Mouse (Mus musculus): ENCODE results near the gene Plekha3. TPM values are rescaled to one million over a fixed set of nuclear protein-coding genes. Genes with fewer than 3 reads are reported as not detected.

Gene Plekha3
- polyA plus RNA-seq (2014; fragmentation: Nextera tagmentation; extraction: Ambion mirVana), result 5.6 and 5.7 TPM in 2 replicates

GRCm38 (mm10) chr2:76674725-76675427 lies at the start of gene Plekha3:
TSS of gene Plekha3 (plus strand) at chr2:76675281.
- DNase-seq (ENCODE audit: low spot score), result peak; percentile 82
- peak within 1 kb of the TSS; percentile 71 for H3K4me2 ChIP-seq (ENCODE audit: low read length)
- H3K9me3 ChIP-seq (replicated peaks; ENCODE audit: control insufficient read depth, low read length), result no peaks in the 10 kb centered on the region
- ATAC-seq, result peak; percentile 71
- peaks cover 18% of the 10 kb centered on the region for H3K4me1 ChIP-seq (ENCODE audit: control insufficient read depth, insufficient read depth, low read length)
- peaks cover 3% of the 10 kb centered on the region; the same call in 1 of the 2 replicates for H3K36me3 ChIP-seq (ENCODE audit: control insufficient read depth, insufficient read depth, low read length)
- 5% methylated on average over 38 of the region's 52 CpGs for WGBS
- no peaks in the 10 kb centered on the region for H3K27me3 ChIP-seq (replicated peaks; ENCODE audit: control insufficient read depth, insufficient read depth, low read length)
- H3K9ac ChIP-seq (ENCODE audit: low read length), result peak within 1 kb of the TSS; percentile 91
- H3K27ac ChIP-seq (ENCODE audit: low read depth, low read length), result peak within 1 kb of the TSS; percentile 74; the same call in 1 of the 2 replicates
- H3K4me3 ChIP-seq (ENCODE audit: low read depth, low read length), result peak within 1 kb of the TSS; percentile 87

GRCm38 (mm10) chr2:76630293-76630692 lies 44.8 kb upstream of the Plekha3 start:
- 98% methylated on average over 12 of the region's 12 CpGs for WGBS
- no peaks in the 10 kb centered on the region for H3K4me1 ChIP-seq (ENCODE audit: control insufficient read depth, insufficient read depth, low read length)

GRCm38 (mm10) chr2:76631600-76631999 lies 43.5 kb upstream of the Plekha3 start:
- WGBS, result 63% methylated on average over 4 of the region's 4 CpGs
- Histone ChIP-seq H3K4me1 (ENCODE audit: control insufficient read depth, insufficient read depth, low read length) (no peaks in the 10 kb centered on the region), H3K9me3 (replicated peaks; ENCODE audit: control insufficient read depth, low read length) (no peaks in the 10 kb centered on the region), H3K4me2 (ENCODE audit: low read length) (no peak overlapping the region), H3K36me3 (ENCODE audit: control insufficient read depth, insufficient read depth, low read length) (peaks cover 76% of the 10 kb centered on the region), H3K27me3 (replicated peaks; ENCODE audit: control insufficient read depth, insufficient read depth, low read length) (no peaks in the 10 kb centered on the region), H3K27ac (ENCODE audit: low read depth, low read length) (no peak overlapping the region), H3K4me3 (ENCODE audit: low read depth, low read length) (no peak overlapping the region), H3K9ac (ENCODE audit: low read length) (no peak overlapping the region)
- ATAC-seq (no peak), DNase-seq (ENCODE audit: low spot score) (no peak)

More at GRCm38 (mm10) chr2:76630293-76630692, 44.8 kb upstream of the Plekha3 start:
- Histone ChIP-seq H3K36me3 (ENCODE audit: control insufficient read depth, insufficient read depth, low read length) (peaks cover 72% of the 10 kb centered on the region), H3K9ac (ENCODE audit: low read length) (no peak overlapping the region), H3K9me3 (replicated peaks; ENCODE audit: control insufficient read depth, low read length) (no peaks in the 10 kb centered on the region), H3K4me2 (ENCODE audit: low read length) (no peak overlapping the region), H3K27ac (ENCODE audit: low read depth, low read length) (no peak overlapping the region), H3K27me3 (replicated peaks; ENCODE audit: control insufficient read depth, insufficient read depth, low read length) (no peaks in the 10 kb centered on the region), H3K4me3 (ENCODE audit: low read depth, low read length) (no peak overlapping the region)
- no peak for ATAC-seq
- DNase-seq (ENCODE audit: low spot score), result no peak

DNA sequence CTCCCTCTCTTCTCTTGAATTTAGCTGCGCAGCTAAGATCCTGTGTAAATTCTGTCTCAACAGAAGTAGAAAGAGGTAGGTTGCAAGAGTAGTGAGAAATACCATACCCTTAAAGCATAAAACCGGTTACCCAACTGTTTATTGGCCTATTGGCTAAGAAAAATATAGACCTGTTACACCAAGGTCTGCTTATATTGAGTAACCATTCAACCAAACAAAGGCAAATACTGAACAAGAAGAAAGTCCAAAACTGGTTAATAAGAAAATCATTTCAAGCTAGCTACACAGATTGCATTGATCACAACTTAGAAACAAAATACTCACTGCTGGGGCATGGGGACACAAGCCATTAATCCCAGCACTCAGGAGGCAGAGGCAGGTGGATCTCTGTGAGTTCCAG lies 35.4 kb upstream of the Plekha3 start:
- H3K4me2 ChIP-seq (ENCODE audit: low read length), result no peak overlapping the region
- WGBS, result 95% methylated on average over 2 of the region's 2 CpGs
- H3K4me1 ChIP-seq (ENCODE audit: control insufficient read depth, insufficient read depth, low read length), result no peaks in the 10 kb centered on the region
- no peaks in the 10 kb centered on the region for H3K9me3 ChIP-seq (replicated peaks; ENCODE audit: control insufficient read depth, low read length)
- H3K36me3 ChIP-seq (ENCODE audit: control insufficient read depth, insufficient read depth, low read length), result peaks cover 74% of the 10 kb centered on the region
- H3K4me3 ChIP-seq (ENCODE audit: low read depth, low read length), result no peak overlapping the region
- no peak overlapping the region for H3K27ac ChIP-seq (ENCODE audit: low read depth, low read length)
- DNase-seq (ENCODE audit: low spot score) (no peak), ATAC-seq (no peak)
- H3K27me3 ChIP-seq (replicated peaks; ENCODE audit: control insufficient read depth, insufficient read depth, low read length), result no peaks in the 10 kb centered on the region
- no peak overlapping the region for H3K9ac ChIP-seq (ENCODE audit: low read length)

DNA sequence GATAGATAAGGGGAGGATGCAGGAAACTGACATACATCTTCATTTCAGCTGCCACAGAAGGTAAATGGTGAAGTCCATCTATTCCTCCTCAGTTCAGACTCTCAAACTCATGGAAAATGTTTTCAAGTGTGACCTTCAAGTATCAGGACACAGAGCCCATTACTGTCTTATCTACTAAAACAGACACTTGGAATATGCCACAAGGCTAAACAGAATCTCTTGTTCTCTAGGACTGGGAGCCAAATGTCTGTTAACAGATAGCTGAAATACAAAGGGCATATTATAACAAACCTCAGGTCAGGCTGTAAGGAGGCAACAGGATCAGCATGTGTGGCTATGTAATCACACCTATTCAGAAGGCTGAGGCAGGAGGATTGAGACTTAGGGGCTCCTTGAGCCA lies 31.3 kb upstream of the Plekha3 start:
- Histone ChIP-seq H3K27ac (ENCODE audit: low read depth, low read length) (no peak overlapping the region), H3K36me3 (ENCODE audit: control insufficient read depth, insufficient read depth, low read length) (peaks cover 45% of the 10 kb centered on the region), H3K4me3 (ENCODE audit: low read depth, low read length) (no peak overlapping the region), H3K9me3 (replicated peaks; ENCODE audit: control insufficient read depth, low read length) (no peaks in the 10 kb centered on the region), H3K4me1 (ENCODE audit: control insufficient read depth, insufficient read depth, low read length) (peaks cover 10% of the 10 kb centered on the region), H3K4me2 (ENCODE audit: low read length) (no peak overlapping the region), H3K27me3 (replicated peaks; ENCODE audit: control insufficient read depth, insufficient read depth, low read length) (no peaks in the 10 kb centered on the region), H3K9ac (ENCODE audit: low read length) (no peak overlapping the region)
- ATAC-seq (no peak), DNase-seq (ENCODE audit: low spot score) (no peak)

DNA sequence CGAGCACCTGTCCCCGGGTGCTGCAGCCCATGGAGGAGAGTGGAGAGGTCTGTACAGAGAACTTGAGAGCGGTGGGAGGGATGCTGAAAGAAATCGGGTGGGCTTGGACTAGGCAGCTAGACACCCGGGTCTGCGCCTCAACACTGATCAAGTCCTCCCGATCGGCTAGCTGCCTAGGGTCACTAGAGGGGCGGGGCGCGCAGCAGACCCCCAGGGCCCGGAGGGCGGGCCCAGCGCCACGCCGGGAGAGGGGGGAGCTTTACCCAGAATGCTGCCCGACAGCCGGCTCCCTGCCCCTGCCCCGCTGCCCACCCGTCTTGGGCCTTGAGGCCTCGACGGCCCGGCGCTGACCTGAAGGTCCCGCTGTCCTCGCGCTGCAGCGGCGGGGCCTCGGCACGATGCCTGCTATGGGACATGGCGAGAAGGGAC lies 27.6 kb upstream of the Plekha3 start:
- Histone ChIP-seq H3K27ac (ENCODE audit: low read depth, low read length) (peak overlapping the region; percentile 90), H3K4me1 (ENCODE audit: control insufficient read depth, insufficient read depth, low read length) (peaks cover 11% of the 10 kb centered on the region), H3K9ac (ENCODE audit: low read length) (peak overlapping the region; percentile 85), H3K36me3 (ENCODE audit: control insufficient read depth, insufficient read depth, low read length) (peaks cover 12% of the 10 kb centered on the region), H3K4me3 (ENCODE audit: low read depth, low read length) (peak overlapping the region; percentile 80), H3K9me3 (replicated peaks; ENCODE audit: control insufficient read depth, low read length) (no peaks in the 10 kb centered on the region), H3K27me3 (replicated peaks; ENCODE audit: control insufficient read depth, insufficient read depth, low read length) (no peaks in the 10 kb centered on the region), H3K4me2 (ENCODE audit: low read length) (peak overlapping the region; percentile 50)
- ATAC-seq (peak; percentile 67), DNase-seq (ENCODE audit: low spot score) (peak; percentile 68)
- under 1% methylated on average over 31 of the region's 32 CpGs for WGBS

GRCm38 (mm10) chr2:76647883-76648570 lies 27.1 kb upstream of the Plekha3 start, which contains the start of the genes Prkra and Pjvk:
TSS of gene Prkra (minus strand) at chr2:76648015.
TSS of gene Pjvk (plus strand) at chr2:76648476.
- Histone ChIP-seq H3K27ac (ENCODE audit: low read depth, low read length) (peak within 1 kb of the TSS; percentile 90), H3K9me3 (replicated peaks; ENCODE audit: control insufficient read depth, low read length) (no peaks in the 10 kb centered on the region), H3K4me1 (ENCODE audit: control insufficient read depth, insufficient read depth, low read length) (peaks cover 11% of the 10 kb centered on the region), H3K36me3 (ENCODE audit: control insufficient read depth, insufficient read depth, low read length) (0 out of 2 replicates have a peak, but pooled peaks cover 7% of the 10 kb centered on the region), H3K9ac (ENCODE audit: low read length) (peak within 1 kb of the TSS; percentile 85), H3K4me3 (ENCODE audit: low read depth, low read length) (peak within 1 kb of the TSS; percentile 80), H3K27me3 (replicated peaks; ENCODE audit: control insufficient read depth, insufficient read depth, low read length) (no peaks in the 10 kb centered on the region), H3K4me2 (ENCODE audit: low read length) (peak within 1 kb of the TSS; percentile 50)
- DNase-seq (ENCODE audit: low spot score), result peak; percentile 98
- ATAC-seq, result peak; percentile 98
- under 1% methylated on average over 40 of the region's 42 CpGs for WGBS

DNA sequence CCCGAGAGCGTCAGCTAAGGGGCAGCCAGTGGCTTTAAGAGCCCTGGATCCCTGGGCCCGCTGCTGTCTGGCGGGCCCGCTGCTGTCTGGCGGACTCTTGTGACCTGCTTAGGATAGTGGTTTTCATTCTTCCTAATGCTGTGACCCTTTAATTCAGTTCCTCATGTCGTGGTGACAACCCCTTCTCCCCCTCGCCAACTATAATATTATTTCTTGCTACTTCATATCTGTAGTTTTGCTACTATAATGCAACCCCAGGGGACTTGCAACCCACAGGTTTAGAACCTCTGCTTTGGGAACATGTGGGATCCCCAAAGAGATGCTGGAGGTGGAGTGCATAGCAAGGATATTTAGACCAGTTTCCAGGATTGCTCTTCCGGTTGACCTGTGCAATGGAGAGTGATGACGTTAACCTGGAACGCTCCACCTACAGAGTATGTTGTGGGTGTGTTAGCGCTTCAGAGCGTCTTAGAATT lies 26.4 kb upstream of the Plekha3 start:
- Histone ChIP-seq H3K9ac (ENCODE audit: low read length) (peak overlapping the region; percentile 58), H3K4me3 (ENCODE audit: low read depth, low read length) (peak overlapping the region; percentile 80), H3K36me3 (ENCODE audit: control insufficient read depth, insufficient read depth, low read length) (0 out of 2 replicates have a peak, but pooled peaks cover 5% of the 10 kb centered on the region), H3K9me3 (replicated peaks; ENCODE audit: control insufficient read depth, low read length) (no peaks in the 10 kb centered on the region), H3K27ac (ENCODE audit: low read depth, low read length) (peak overlapping the region; percentile 90), H3K4me1 (ENCODE audit: control insufficient read depth, insufficient read depth, low read length) (peaks cover 11% of the 10 kb centered on the region), H3K27me3 (replicated peaks; ENCODE audit: control insufficient read depth, insufficient read depth, low read length) (no peaks in the 10 kb centered on the region), H3K4me2 (ENCODE audit: low read length) (peak overlapping the region; percentile 50)
- peak; percentile 28 for DNase-seq (ENCODE audit: low spot score)
- peak; percentile 31 for ATAC-seq
- 33% methylated on average over 13 of the region's 13 CpGs for WGBS

Measured in forebrain, embryonic 14.5 days (tissue).